Mouse (Mus musculus) intestine, embryonic 15.5 days (tissue): ENCODE results near the gene Psma3. TPM values are rescaled to one million over a fixed set of nuclear protein-coding genes. Genes with fewer than 3 reads are reported as not detected.

Experiments
- ATAC-seq: fragments of 200-750 bp; cut with Nextera tagmentation; 2 replicates; pipeline ENCODE4 v1.8.0; 2017; ENCODE audit warnings: moderate TSS enrichment, moderate library complexity
- H3K27ac ChIP-seq: fragments of 300-500 bp; sonication (generic); 2 replicates; pipeline ENCODE4 v1.5.1; 2015; ENCODE audit warnings: mild to moderate bottlenecking, inconsistent platforms
- H3K27me3 ChIP-seq: fragments of 300-500 bp; sonication (generic); replicated peaks from 2 replicates; pipeline ENCODE4 v1.6.1; 2015; ENCODE audit warnings: inconsistent platforms
- H3K36me3 ChIP-seq: fragments of 300-500 bp; sonication (generic); 2 replicates; pipeline ENCODE4 v1.6.1; 2015; ENCODE audit warnings: inconsistent platforms
- H3K4me1 ChIP-seq: fragments of 300-500 bp; sonication (generic); replicated peaks from 2 replicates; pipeline ENCODE4 v1.6.1; 2015; ENCODE audit warnings: inconsistent platforms
- H3K4me2 ChIP-seq: fragments of 300-500 bp; sonication (generic); replicated peaks from 2 replicates; pipeline ENCODE4 v1.6.1; 2015; ENCODE audit warnings: mild to moderate bottlenecking, inconsistent platforms
- H3K4me3 ChIP-seq: fragments of 300-500 bp; sonication (generic); replicated peaks from 2 replicates; pipeline ENCODE4 v1.5.1; 2015; ENCODE audit warnings: inconsistent platforms
- H3K9ac ChIP-seq: fragments of 300-500 bp; sonication (generic); 2 replicates; pipeline ENCODE4 v1.6.1; 2015; ENCODE audit warnings: inconsistent platforms
- H3K9me3 ChIP-seq: fragments of 300-500 bp; sonication (generic); 2 replicates; pipeline ENCODE4 v1.6.1; 2016; ENCODE audit warnings: inconsistent platforms
- WGBS: fragments of 180-500 bp; shearing (Covaris S2); methylation state at CpG from one replicate; pipeline ENCODE4 v1.1.7; 2015; 5-methylcytosine and 5-hydroxymethylcytosine counted together
- polyA plus RNA-seq: library from polyadenylated mRNA; unstranded; fragments of >200 nt; fragmentation: Nextera tagmentation; extraction: Ambion mirVana; gene quantifications from 2 replicates; pipeline ENCODE4 v1.2.1, GENCODE M21; 2015

Gene Psma3
- polyA plus RNA-seq, 1 experiment from 2014 or later, result 607 TPM

DNA sequence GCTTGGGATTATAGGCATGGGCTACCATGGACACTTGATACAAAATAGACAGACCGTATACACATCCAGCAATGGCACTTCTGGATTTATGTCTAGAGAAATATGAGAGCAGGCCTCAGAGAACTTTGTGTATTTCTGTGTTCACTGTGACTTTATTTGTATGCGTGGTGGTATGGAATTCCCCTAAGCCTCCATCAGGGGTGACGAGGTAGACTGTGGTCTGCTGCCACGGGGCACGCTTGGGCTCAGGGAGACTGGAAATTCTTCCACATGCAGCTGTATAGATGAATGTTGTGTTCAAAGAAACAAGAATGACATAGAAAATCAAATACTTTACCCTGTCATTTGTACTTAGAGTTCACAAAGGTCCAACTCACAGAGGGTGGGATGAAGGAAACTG, 56.3 kb downstream of the Psma3 start:
- Histone ChIP-seq H3K36me3 (peaks cover 15% of the 10 kb centered on the region; the same call in 1 of the 2 replicates), H3K4me1 (no peaks in the 10 kb centered on the region), H3K9ac (no peak overlapping the region), H3K4me2 (no peak overlapping the region), H3K9me3 (no peaks in the 10 kb centered on the region), H3K4me3 (no peak overlapping the region), H3K27ac (no peak overlapping the region), H3K27me3 (no peaks in the 10 kb centered on the region)
- ATAC-seq, result no peak
- WGBS, result 93% methylated on average over 5 of the region's 5 CpGs

DNA sequence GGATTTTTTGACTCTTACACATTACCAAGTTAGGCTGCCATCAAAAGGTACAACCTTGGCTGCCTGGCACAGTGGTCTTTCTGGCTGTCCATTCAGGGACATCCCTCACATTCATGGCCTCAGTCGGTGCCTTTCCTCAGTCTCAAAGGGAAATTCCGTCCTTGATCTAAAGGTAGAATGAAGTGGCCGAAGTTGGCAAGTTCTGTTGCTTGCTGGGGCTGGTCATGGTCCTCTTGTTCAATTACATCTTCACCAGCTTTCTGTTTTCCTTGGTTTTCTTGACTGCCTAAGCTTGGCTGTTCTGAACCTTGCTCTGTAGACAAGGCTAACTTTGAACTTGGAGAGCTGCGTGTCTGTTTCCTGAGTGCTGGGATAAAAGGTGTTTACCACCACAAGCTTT, 61.4 kb downstream of the Psma3 start:
- Histone ChIP-seq H3K4me1 (no peaks in the 10 kb centered on the region), H3K4me3 (no peak overlapping the region), H3K9ac (no peak overlapping the region), H3K9me3 (no peaks in the 10 kb centered on the region), H3K4me2 (no peak overlapping the region), H3K27me3 (no peaks in the 10 kb centered on the region), H3K36me3 (peaks cover 25% of the 10 kb centered on the region; the same call in 1 of the 2 replicates), H3K27ac (no peak overlapping the region)
- 96% methylated on average over 4 of the region's 4 CpGs for WGBS
- no peak for ATAC-seq

DNA sequence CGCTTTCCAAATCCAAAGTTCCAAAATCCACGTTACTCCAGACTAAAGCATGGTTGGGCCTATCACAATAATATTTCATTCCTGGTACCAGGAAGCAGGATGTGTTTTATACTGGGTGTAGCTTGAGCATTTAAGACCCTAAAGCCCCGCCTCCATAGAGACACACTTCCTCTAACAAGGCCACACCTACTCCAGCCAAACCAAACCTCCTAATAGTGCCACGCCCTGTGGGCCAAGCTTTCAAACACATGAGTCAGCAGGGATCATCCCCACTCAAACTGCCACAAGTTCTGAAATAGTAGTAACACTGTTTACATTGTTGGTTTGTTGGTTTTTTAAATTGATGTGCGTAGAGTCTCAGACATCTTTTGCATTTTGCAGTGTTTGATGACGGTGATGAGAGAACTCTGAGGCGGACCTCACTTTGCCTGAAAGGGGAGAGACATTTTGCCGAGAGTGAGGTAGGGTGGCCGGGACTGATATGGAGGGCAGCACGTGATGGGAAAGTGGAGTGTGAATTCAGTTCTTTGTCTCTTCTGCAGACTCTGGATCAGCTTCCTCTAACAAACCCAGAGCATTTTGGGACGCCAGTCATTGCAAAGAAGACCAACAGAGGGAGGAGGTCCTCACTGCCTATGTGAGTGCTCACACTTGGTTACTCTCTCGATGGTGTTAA, 62.4 kb downstream of the Psma3 start:
- H3K36me3 ChIP-seq, result peaks cover 29% of the 10 kb centered on the region; the same call in 1 of the 2 replicates
- no peaks in the 10 kb centered on the region for H3K9me3 ChIP-seq
- peak; percentile 66 for ATAC-seq
- no peaks in the 10 kb centered on the region for H3K4me1 ChIP-seq
- H3K4me2 ChIP-seq, result no peak overlapping the region
- WGBS, result 93% methylated on average over 12 of the region's 12 CpGs
- H3K4me3 ChIP-seq, result no peak overlapping the region
- H3K27me3 ChIP-seq, result no peaks in the 10 kb centered on the region
- H3K9ac ChIP-seq, result no peak overlapping the region
- H3K27ac ChIP-seq, result no peak overlapping the region

DNA sequence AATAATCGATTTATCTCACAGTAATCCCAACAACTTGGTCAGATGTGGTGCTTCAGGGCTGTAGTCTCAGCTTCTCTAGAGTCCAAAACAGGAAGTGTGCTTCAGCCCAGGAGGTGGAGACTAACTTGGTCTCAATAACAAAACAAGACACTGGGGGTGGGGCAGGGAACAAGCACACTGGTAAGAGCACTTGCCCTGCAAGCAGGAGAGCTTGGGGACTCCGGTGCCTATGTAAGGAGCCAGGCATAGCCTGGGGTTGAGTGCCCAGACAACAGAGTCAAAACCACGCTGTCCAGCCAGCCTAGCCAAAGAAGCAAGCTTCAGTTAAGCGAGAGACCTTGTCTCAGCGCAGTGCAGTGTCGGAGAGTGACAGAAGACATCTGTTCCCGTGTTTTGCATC, 66.0 kb downstream of the Psma3 start:
- Histone ChIP-seq H3K36me3 (peaks cover 31% of the 10 kb centered on the region; the same call in 1 of the 2 replicates), H3K27me3 (no peaks in the 10 kb centered on the region), H3K4me2 (no peak overlapping the region), H3K9ac (no peak overlapping the region), H3K27ac (no peak overlapping the region), H3K4me1 (no peaks in the 10 kb centered on the region), H3K9me3 (no peaks in the 10 kb centered on the region), H3K4me3 (no peak overlapping the region)
- WGBS, result 84% methylated on average over 7 of the region's 7 CpGs
- ATAC-seq, result no peak

DNA sequence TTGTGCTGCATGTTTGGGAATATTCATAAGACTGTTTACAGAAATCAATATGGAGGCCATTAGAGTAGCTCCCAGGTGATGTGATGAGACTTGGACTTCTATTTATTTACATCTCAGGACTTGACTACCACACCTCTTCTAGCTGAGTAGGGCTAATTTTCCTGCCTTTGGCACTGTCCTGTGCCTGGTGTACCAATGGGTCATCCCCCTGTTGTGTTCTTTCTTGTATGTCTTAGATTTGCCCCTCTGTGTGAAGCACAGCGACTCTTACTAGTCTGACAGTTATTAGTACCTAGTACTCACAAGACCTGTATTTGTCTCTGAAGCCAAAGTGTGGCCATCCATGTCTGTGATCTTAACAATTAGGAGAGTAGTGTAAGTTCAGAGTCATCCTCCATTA, 68.0 kb downstream of the Psma3 start:
- H3K27me3 ChIP-seq, result no peaks in the 10 kb centered on the region
- no peak overlapping the region for H3K4me3 ChIP-seq
- no peak overlapping the region for H3K9ac ChIP-seq
- H3K4me2 ChIP-seq, result no peak overlapping the region
- WGBS, result 95% methylated on average over 1 of the region's 1 CpGs
- peaks cover 26% of the 10 kb centered on the region for H3K36me3 ChIP-seq
- H3K27ac ChIP-seq, result no peak overlapping the region
- ATAC-seq, result no peak
- no peaks in the 10 kb centered on the region for H3K4me1 ChIP-seq
- no peaks in the 10 kb centered on the region for H3K9me3 ChIP-seq

DNA sequence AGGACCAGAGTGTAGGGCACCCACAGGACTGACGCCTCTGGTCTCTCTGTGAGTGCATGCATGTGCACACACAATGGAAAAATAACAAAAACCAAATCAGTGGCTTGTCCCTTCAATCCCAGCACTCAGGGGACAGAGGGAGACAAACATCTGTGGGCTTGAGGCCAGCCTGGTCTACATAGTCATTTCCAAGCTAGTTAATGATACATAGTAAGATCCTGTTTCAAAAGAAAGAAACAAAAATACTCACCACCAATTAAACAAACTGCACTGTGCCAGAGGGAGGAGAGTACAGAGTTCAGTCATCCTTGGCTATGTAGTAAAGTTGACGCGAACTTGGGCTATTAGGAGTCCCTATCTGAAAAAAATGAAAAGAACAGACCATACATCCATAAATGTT, 69.2 kb downstream of the Psma3 start:
- Histone ChIP-seq H3K36me3 (peaks cover 23% of the 10 kb centered on the region), H3K4me1 (0 out of 2 replicates have a peak, but pooled peaks cover 2% of the 10 kb centered on the region)
- ATAC-seq, result no peak

DNA sequence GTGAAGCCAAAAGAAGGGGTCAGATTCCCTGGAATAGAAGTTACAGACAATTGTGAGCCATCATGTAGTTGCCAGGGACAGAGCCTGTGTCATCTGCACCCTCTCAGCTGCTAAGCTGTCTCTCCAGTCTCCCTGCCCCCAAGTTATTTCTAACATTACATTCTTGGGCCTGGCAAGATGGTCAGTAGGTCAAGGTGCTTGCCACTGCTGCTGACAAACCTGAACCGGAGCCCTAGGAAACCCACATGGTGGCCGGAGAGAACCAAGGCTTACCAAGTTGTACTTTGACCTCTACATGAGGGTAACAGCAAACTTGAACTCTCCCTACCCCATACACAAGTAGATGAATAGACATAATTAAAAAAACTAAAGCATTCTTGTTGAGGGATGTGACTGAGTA, 70.1 kb downstream of the Psma3 start:
- H3K4me2 ChIP-seq, result no peak overlapping the region
- H3K27ac ChIP-seq, result no peak overlapping the region
- no peak overlapping the region for H3K4me3 ChIP-seq
- peaks cover 20% of the 10 kb centered on the region for H3K36me3 ChIP-seq
- no peaks in the 10 kb centered on the region for H3K27me3 ChIP-seq
- H3K9me3 ChIP-seq, result no peaks in the 10 kb centered on the region
- ATAC-seq, result no peak
- WGBS, result 87% methylated on average over 2 of the region's 2 CpGs
- 0 out of 2 replicates have a peak, but pooled peaks cover 2% of the 10 kb centered on the region for H3K4me1 ChIP-seq
- no peak overlapping the region for H3K9ac ChIP-seq

More for the DNA sequence above, 69.2 kb downstream of the Psma3 start:
- Histone ChIP-seq H3K27ac (no peak overlapping the region), H3K27me3 (no peaks in the 10 kb centered on the region), H3K9ac (no peak overlapping the region), H3K4me3 (no peak overlapping the region), H3K4me2 (no peak overlapping the region), H3K9me3 (no peaks in the 10 kb centered on the region)
- 89% methylated on average over 3 of the region's 3 CpGs for WGBS

Other genes with a start within 250 kb of the Psma3 start
- 14.1 and 14.4 TPM in 2 replicates for gene Frmd6, start 149.1 kb upstream of the Psma3 start, polyA plus RNA-seq
- gene Actr10, start 36.8 kb upstream of the Psma3 start, polyA plus RNA-seq, result 192 and 223 TPM in 2 replicates
- 35.0 and 39.3 TPM in 2 replicates for gene Arid4a, start 41.4 kb downstream of the Psma3 start, polyA plus RNA-seq
- gene Tomm20l, start 136.8 kb downstream of the Psma3 start, polyA plus RNA-seq, result not detected in 2 replicates
- gene Timm9, start 162.1 kb downstream of the Psma3 start, polyA plus RNA-seq, result 108 and 109 TPM in 2 replicates
- 10.2 and 12.6 TPM in 2 replicates for gene 2700049A03Rik, start 162.2 kb downstream of the Psma3 start, polyA plus RNA-seq